Mouse (Mus musculus) layer of hippocampus, postnatal 25 days (tissue): ENCODE measurements around the gene Gm3047. TPM values are rescaled to one million over a fixed set of nuclear protein-coding genes. Genes with fewer than 3 reads are reported as not detected.
"Not testable (repeated sequence)": the region's sequence is repeated elsewhere in the genome, so short reads cannot be mapped to it uniquely, and the experiment has no call there.

Source experiments
- DNase-seq, 2 experiments: peaks; one replicate each; pipeline ENCODE4 v3.0.0; 2022; ENCODE audit warnings: mixed read lengths in 2 of 2, low spot score in 1 of 2; ENCODE audit errors: extremely low spot score in 1 of 2
- total RNA-seq, 2 experiments: library from RNA; stranded (reverse); gene quantifications; 2 replicates each; pipeline ENCODE4 v1.2.3; 2021

Gm3047 gene
- total RNA-seq = not detected

DNA sequence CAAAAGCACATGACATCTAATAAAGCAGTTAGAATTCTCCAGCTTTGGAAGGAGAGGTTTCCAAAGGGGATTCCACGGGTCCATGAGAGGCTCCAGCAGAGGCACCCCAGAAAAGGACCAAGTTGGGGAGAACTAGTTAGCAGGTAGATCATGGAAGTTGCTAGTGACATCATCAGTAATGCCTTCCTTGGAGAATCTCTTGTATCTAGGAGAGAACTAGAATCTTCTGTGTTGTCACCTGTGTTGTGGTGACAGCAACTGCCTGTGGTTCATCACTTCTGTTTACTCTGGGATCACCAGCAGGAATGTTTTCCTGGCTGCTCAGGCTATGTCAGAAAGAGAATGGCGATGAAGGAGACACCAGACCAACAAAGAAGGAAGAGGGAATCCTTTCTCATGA lies at the start of gene Gm3047:
Gene Gm3047 (plus strand): TSS at position 301 of the 400 bp plus-strand sequence.
- DNase-seq = not testable (repeated sequence)

Other genes starting within 250 kb of the Gm3047 start
- gene Gm3149, start 238.1 kb upstream of the Gm3047 start, total RNA-seq = not detected
- under 1 TPM; 0.79 to 0.96 TPM for gene 2610042L04Rik, start 220.6 kb upstream of the Gm3047 start, total RNA-seq
- not detected for gene Gm3159, start 157.9 kb upstream of the Gm3047 start, total RNA-seq
- 1 to 10 TPM in 1 of 2 experiments, under 1 TPM in 1; 0.32 to 1.4 TPM for gene Gm3164, start 140.0 kb upstream of the Gm3047 start, total RNA-seq
- gene Gm3173, start 124.4 kb upstream of the Gm3047 start, total RNA-seq = not detected
- gene Gm3182, start 73.7 kb upstream of the Gm3047 start, total RNA-seq = not detected
- under 1 TPM; 0.39 to 0.61 TPM for gene Gm8159, start 76.9 kb downstream of the Gm3047 start, total RNA-seq
- gene Gm3239, start 108.8 kb downstream of the Gm3047 start, total RNA-seq = under 1 TPM in 1 of 2 experiments, not detected in 1; 0.42 TPM
- gene Gm7876, start 153.8 kb downstream of the Gm3047 start, total RNA-seq = under 1 TPM in 1 of 2 experiments, not detected in 1; 0.17 TPM
- under 1 TPM in 1 of 2 experiments, not detected in 1; 0.15 TPM for gene Gm3252, start 171.4 kb downstream of the Gm3047 start, total RNA-seq
- gene Gm9602, start 220.9 kb downstream of the Gm3047 start, total RNA-seq = not detected